In genomic region chr15:97824042-97824441, GRCm38 (mm10) we compare ENCODE assay signal across 8 mouse cellular contexts. TPM values are rescaled to one million over a fixed set of nuclear protein-coding genes. Genes with fewer than 3 reads are reported as not detected.
DNase-seq lines count a peak whose midpoint lies in the region; ATAC-seq and TF ChIP-seq lines count a peak whose summit lies in the region.

No protein-coding gene starts in this region.

- no peak for ATAC-seq in midbrain, embryonic 13.5 days
- ATAC-seq in midbrain, embryonic 11.5 days (ENCODE audit: low FRiP score): no peak
- no peak for ATAC-seq in midbrain, embryonic 14.5 days (ENCODE audit: low FRiP score, low TSS enrichment)

- 88% methylated on average over 6 of the region's 6 CpGs for WGBS in midbrain, embryonic 13.5 days
- 90% methylated on average over 6 of the region's 6 CpGs for WGBS in midbrain, embryonic 11.5 days
- WGBS in midbrain, embryonic 14.5 days: 85% methylated on average over 6 of the region's 6 CpGs

- H3K36me3 ChIP-seq in midbrain, embryonic 13.5 days: 0 out of 2 replicates have a peak, but pooled peaks cover 4% of the 10 kb centered on the region
- H3K36me3 ChIP-seq in midbrain, embryonic 11.5 days (ENCODE audit: control insufficient read depth, insufficient read depth, low read length): no peaks in the 10 kb centered on the region
- 0 out of 2 replicates have a peak, but pooled peaks cover 2% of the 10 kb centered on the region for H3K36me3 ChIP-seq in midbrain, embryonic 14.5 days (ENCODE audit: control insufficient read depth, insufficient read depth, low read length)

- peak; percentile 83 for DNase-seq in gastrocnemius, adult 2 months
- no peak for DNase-seq in gastrocnemius, postnatal 4 days (ENCODE audit: low spot score in 2 of 2)
- no peak for DNase-seq in midbrain, embryonic 11.5 days (ENCODE audit: low spot score, missing footprints)
- DNase-seq in heart, adult 9 months (ENCODE audit: low spot score in 2 of 2): peak; percentile 72
- peak; percentile 83 for DNase-seq in skeletal muscle tissue, adult 2 months (ENCODE audit: low read depth, low spot score)
- DNase-seq in midbrain, embryonic 14.5 days: no peak
- no peak for DNase-seq in left cerebral cortex, postnatal 36 days (ENCODE audit: low spot score in 2 of 2)

- peak overlapping the region; percentile 89 for H3K27ac ChIP-seq in gastrocnemius, adult 2 months
- H3K27ac ChIP-seq in midbrain, embryonic 13.5 days: 0 out of 2 replicates have a peak overlapping the region, but pooled peaks have one; percentile 7
- H3K27ac ChIP-seq in midbrain, embryonic 11.5 days (ENCODE audit: low read depth, low read length): no peak overlapping the region
- H3K27ac ChIP-seq in midbrain, embryonic 14.5 days (replicated peaks; ENCODE audit: low read depth, low read length): no peak overlapping the region

- peaks cover 84% of the 10 kb centered on the region for H3K4me1 ChIP-seq in midbrain, embryonic 13.5 days (replicated peaks)
- peaks cover 29% of the 10 kb centered on the region for H3K4me1 ChIP-seq in midbrain, embryonic 11.5 days (ENCODE audit: control insufficient read depth, insufficient read depth, low read length)
- peaks cover 49% of the 10 kb centered on the region for H3K4me1 ChIP-seq in midbrain, embryonic 14.5 days (ENCODE audit: control insufficient read depth, insufficient read depth, low read length)

- intact Hi-C loops in gastrocnemius, adult 2 months (cut with DNase I): loop anchor here (1.0 kb wide), 1 partner anchor 12 kb away; no protein-coding TSS in a partner anchor
- intact Hi-C loops in left cerebral cortex, postnatal 36 days (cut with DNase I): no loop called here

- no peaks in the 10 kb centered on the region for H3K9me3 ChIP-seq in midbrain, embryonic 13.5 days
- no peaks in the 10 kb centered on the region for H3K9me3 ChIP-seq in midbrain, embryonic 11.5 days (ENCODE audit: control insufficient read depth, low read length)
- H3K9me3 ChIP-seq in midbrain, embryonic 14.5 days (ENCODE audit: control insufficient read depth, low read length): no peaks in the 10 kb centered on the region

- TF ChIP-seq CTCF in gastrocnemius, adult 2 months (IDR thresholded peaks at IDR 0.05): no peak

- H3K4me3 ChIP-seq in gastrocnemius, adult 2 months: peak overlapping the region; percentile 73
- H3K4me3 ChIP-seq in midbrain, embryonic 13.5 days (replicated peaks): no peak overlapping the region
- H3K4me3 ChIP-seq in midbrain, embryonic 11.5 days (ENCODE audit: low read depth, low read length): no peak overlapping the region
- no peak overlapping the region for H3K4me3 ChIP-seq in midbrain, embryonic 14.5 days (replicated peaks; ENCODE audit: low read depth, low read length)

- H3K4me2 ChIP-seq in midbrain, embryonic 13.5 days (replicated peaks): no peak overlapping the region
- H3K4me2 ChIP-seq in midbrain, embryonic 11.5 days: no peak overlapping the region
- H3K4me2 ChIP-seq in midbrain, embryonic 14.5 days (ENCODE audit: low read length): no peak overlapping the region

- no peak overlapping the region for H3K9ac ChIP-seq in midbrain, embryonic 13.5 days (replicated peaks)
- H3K9ac ChIP-seq in midbrain, embryonic 11.5 days (ENCODE audit: low read length): no peak overlapping the region
- H3K9ac ChIP-seq in midbrain, embryonic 14.5 days (replicated peaks; ENCODE audit: low read length): no peak overlapping the region

- no peaks in the 10 kb centered on the region for H3K27me3 ChIP-seq in midbrain, embryonic 13.5 days
- H3K27me3 ChIP-seq in midbrain, embryonic 11.5 days (ENCODE audit: control insufficient read depth, insufficient read depth, low read length): no peaks in the 10 kb centered on the region; the same call in 1 of the 2 replicates
- H3K27me3 ChIP-seq in midbrain, embryonic 14.5 days (ENCODE audit: control insufficient read depth, insufficient read depth, low read length): no peaks in the 10 kb centered on the region

RNA-seq across cellular contexts. Expression of gene Hdac7, which starts 20.3 kb away (rescaled TPM):
- total RNA-seq in gastrocnemius, adult 2 months (2021): 10 to 100 TPM; 10.2 to 11.6 TPM
- total RNA-seq in gastrocnemius, postnatal 4 days (2021): 10 to 100 TPM; 53.6 to 57.9 TPM
- polyA plus RNA-seq in midbrain, embryonic 13.5 days (2015; fragmentation: Nextera tagmentation; extraction: Ambion mirVana): 29.8 and 31.4 TPM in 2 replicates
- polyA plus RNA-seq in midbrain, embryonic 11.5 days (2014; fragmentation: Nextera tagmentation; extraction: Ambion mirVana): 14.6 and 16.7 TPM in 2 replicates
- 29.8 and 30.5 TPM in 2 replicates for polyA plus RNA-seq in midbrain, embryonic 14.5 days (2014; fragmentation: Nextera tagmentation; extraction: Ambion mirVana)
- 10 to 100 TPM; 21.4 to 36.4 TPM for total RNA-seq in left cerebral cortex, postnatal 36 days (2021)

RNA-seq across cellular contexts. Expression of gene Slc48a1, which starts 45.7 kb away (rescaled TPM):
- 10 to 100 TPM; 44.5 to 47.1 TPM for total RNA-seq in gastrocnemius, adult 2 months (2021)
- 10 to 100 TPM; 32.6 to 35.4 TPM for total RNA-seq in gastrocnemius, postnatal 4 days (2021)
- 48.0 and 59.8 TPM in 2 replicates for polyA plus RNA-seq in midbrain, embryonic 13.5 days (2015; fragmentation: Nextera tagmentation; extraction: Ambion mirVana)
- polyA plus RNA-seq in midbrain, embryonic 11.5 days (2014; fragmentation: Nextera tagmentation; extraction: Ambion mirVana): 32.6 and 33.6 TPM in 2 replicates
- polyA plus RNA-seq in midbrain, embryonic 14.5 days (2014; fragmentation: Nextera tagmentation; extraction: Ambion mirVana): 72.9 and 100 TPM in 2 replicates
- 100 to 1,000 TPM; 165 to 196 TPM for total RNA-seq in left cerebral cortex, postnatal 36 days (2021)

RNA-seq across cellular contexts. Expression of gene Rapgef3, which starts 56.3 kb away (rescaled TPM):
- 10 to 100 TPM in 1 of 2 experiments, 1 to 10 TPM in 1; 9.8 to 13.6 TPM for total RNA-seq in gastrocnemius, adult 2 months (2021)
- 10 to 100 TPM in 1 of 2 experiments, 1 to 10 TPM in 1; 9.4 to 11.0 TPM for total RNA-seq in gastrocnemius, postnatal 4 days (2021)
- 7.2 and 9.0 TPM in 2 replicates for polyA plus RNA-seq in midbrain, embryonic 13.5 days (2015; fragmentation: Nextera tagmentation; extraction: Ambion mirVana)
- polyA plus RNA-seq in midbrain, embryonic 11.5 days (2014; fragmentation: Nextera tagmentation; extraction: Ambion mirVana): 3.0 and 3.2 TPM in 2 replicates
- 7.2 and 8.8 TPM in 2 replicates for polyA plus RNA-seq in midbrain, embryonic 14.5 days (2014; fragmentation: Nextera tagmentation; extraction: Ambion mirVana)
- 10 to 100 TPM; 35.7 to 52.9 TPM for total RNA-seq in left cerebral cortex, postnatal 36 days (2021)

Comparison
In these comparisons a context has a peak if more than half of its experiments do, and no peak if none do; other contexts are left out.
1. DNase-seq: peak in gastrocnemius, adult 2 months (single experiment), heart, adult 9 months (2 of 2) and skeletal muscle tissue, adult 2 months (single experiment); none in gastrocnemius, postnatal 4 days (0 of 2), midbrain, embryonic 11.5 days (single experiment), midbrain, embryonic 14.5 days (single experiment) and left cerebral cortex, postnatal 36 days (0 of 2).
2. H3K27ac ChIP-seq: peak in gastrocnemius, adult 2 months (single experiment) and midbrain, embryonic 13.5 days (single experiment); none in midbrain, embryonic 11.5 days (single experiment) and midbrain, embryonic 14.5 days (single experiment).